Mouse (Mus musculus) liver, adult 2 months (tissue): ENCODE results near the gene 1700061G19Rik.

ENCODE experiments used
- CTCF ChIP-seq: fragments of 200-500 bp; IDR thresholded peaks from 2 replicates; pipeline ENCODE4 v1.5.1; 2011; ENCODE audit warnings: low read depth, low read length, control low read depth
- POLR2A ChIP-seq: fragments of 200-500 bp; IDR thresholded peaks from 2 replicates; pipeline ENCODE4 v1.6.1; 2011; ENCODE audit warnings: low read length, control low read depth; ENCODE audit not compliant: insufficient read depth; ENCODE audit errors: extremely low read depth

- TF ChIP-seq CTCF (no peak), POLR2A (no peak)
Observed at GRCm38 (mm10) chr17:56871767-56872166, 3.5 kb upstream of the 1700061G19Rik start.
